Mouse (Mus musculus) CD8-positive naive resting alpha-beta T cell, adult 2 months (primary cell): ENCODE data around the gene Gm1043.

Source experiments
- DNase-seq, 2 experiments: peaks; one replicate each; pipeline ENCODE4 v3.0.0; 2022; ENCODE audit warnings: low read depth in 2 of 2, low spot score in 2 of 2

The Gm1043 gene

GRCm38 (mm10) chr5:37197423-37197822, 112.3 kb downstream of the Gm1043 start:
- DNase-seq = no peak

- DNase-seq = no peak
Observed at GRCm38 (mm10) chr5:37198011-37198688, 113.0 kb downstream of the Gm1043 start.

GRCm38 (mm10) chr5:37202285-37202684, 117.1 kb downstream of the Gm1043 start:
- DNase-seq = no peak

GRCm38 (mm10) chr5:37204886-37205285, 119.7 kb downstream of the Gm1043 start:
- DNase-seq = no peak

- DNase-seq = no peak
Observed at GRCm38 (mm10) chr5:37205420-37205819, 120.2 kb downstream of the Gm1043 start.

GRCm38 (mm10) chr5:37206364-37206763, 121.2 kb downstream of the Gm1043 start:
- DNase-seq = no peak

- DNase-seq = no peak
Observed at GRCm38 (mm10) chr5:37212938-37213708, 128.0 kb downstream of the Gm1043 start.

GRCm38 (mm10) chr5:37213709-37214103, 128.5 kb downstream of the Gm1043 start:
- no peak for DNase-seq

- no peak for DNase-seq
Observed at GRCm38 (mm10) chr5:37214614-37215013, 129.4 kb downstream of the Gm1043 start.

- DNase-seq = no peak
Observed at GRCm38 (mm10) chr5:37215276-37215675, 130.1 kb downstream of the Gm1043 start.

GRCm38 (mm10) chr5:37219615-37220014, 134.4 kb downstream of the Gm1043 start:
- DNase-seq = no peak

GRCm38 (mm10) chr5:37220575-37220974, 135.4 kb downstream of the Gm1043 start:
- DNase-seq = no peak

GRCm38 (mm10) chr5:37221563-37221962, 136.4 kb downstream of the Gm1043 start:
- no peak for DNase-seq

GRCm38 (mm10) chr5:37222316-37222715, 137.1 kb downstream of the Gm1043 start:
- no peak for DNase-seq

GRCm38 (mm10) chr5:37225708-37226107, 140.5 kb downstream of the Gm1043 start:
- no peak for DNase-seq

GRCm38 (mm10) chr5:37227956-37228680, 142.9 kb downstream of the Gm1043 start:
- no peak for DNase-seq

- DNase-seq = no peak
Observed at GRCm38 (mm10) chr5:37228894-37229293, 143.7 kb downstream of the Gm1043 start.

- no peak for DNase-seq
Observed at GRCm38 (mm10) chr5:37233010-37233557, 147.9 kb downstream of the Gm1043 start.

- DNase-seq = no peak
Observed at GRCm38 (mm10) chr5:37238654-37239053, 153.5 kb downstream of the Gm1043 start.

- DNase-seq = no peak
Observed at GRCm38 (mm10) chr5:37240550-37240949, 155.4 kb downstream of the Gm1043 start.

GRCm38 (mm10) chr5:37241224-37241623, 156.1 kb downstream of the Gm1043 start:
- no peak for DNase-seq
